Mouse (Mus musculus): Measurements from ENCODE around the gene Sv2a. TPM values are rescaled to one million over a fixed set of nuclear protein-coding genes. Genes with fewer than 3 reads are reported as not detected.

The Sv2a gene
- polyA plus RNA-seq, 1 experiment from 2014 or later: 6.4 TPM

GRCm38 (mm10) chr3:96178427-96178826, 2.5 kb upstream of the Sv2a start:
- no peak overlapping the region for H3K27ac ChIP-seq
- H3K4me2 ChIP-seq: no peak overlapping the region
- no peak overlapping the region for H3K9ac ChIP-seq
- no peak for ATAC-seq (ENCODE audit: insufficient read depth, low FRiP score, low read depth)
- 91% methylated on average over 4 of the region's 4 CpGs for WGBS
- peaks cover 16% of the 10 kb centered on the region for H3K36me3 ChIP-seq
- no peaks in the 10 kb centered on the region for H3K9me3 ChIP-seq
- H3K4me3 ChIP-seq (replicated peaks): no peak overlapping the region
- H3K4me1 ChIP-seq: peaks cover 18% of the 10 kb centered on the region
- no peaks in the 10 kb centered on the region for H3K27me3 ChIP-seq (replicated peaks)

DNA sequence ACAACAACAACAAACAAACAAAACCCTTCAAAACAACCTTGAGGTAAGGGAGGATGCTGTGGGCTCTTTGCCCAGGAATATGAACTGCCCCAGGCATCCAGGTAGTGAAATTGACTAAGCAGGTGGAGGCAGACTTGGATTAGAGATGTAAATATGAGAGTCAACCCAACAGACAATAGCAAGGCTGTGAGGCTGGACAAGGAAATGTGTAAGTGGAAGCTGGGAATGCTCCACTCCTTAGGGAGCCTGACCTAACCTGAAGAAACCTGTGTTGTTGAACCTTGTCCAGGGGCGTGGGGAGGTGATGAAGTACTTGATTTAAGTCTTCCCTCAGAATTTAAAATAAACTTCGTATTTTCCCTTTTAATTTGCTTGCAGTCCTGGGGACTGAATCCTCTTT, 2.0 kb upstream of the Sv2a start:
- no peak for ATAC-seq (ENCODE audit: insufficient read depth, low FRiP score, low read depth)
- no peak overlapping the region for H3K4me2 ChIP-seq
- no peak overlapping the region for H3K4me3 ChIP-seq (replicated peaks)
- H3K27me3 ChIP-seq (replicated peaks): no peaks in the 10 kb centered on the region
- no peak overlapping the region for H3K9ac ChIP-seq
- H3K36me3 ChIP-seq: peaks cover 16% of the 10 kb centered on the region
- no peaks in the 10 kb centered on the region for H3K9me3 ChIP-seq
- no peak overlapping the region for H3K27ac ChIP-seq
- 69% methylated on average over 2 of the region's 2 CpGs for WGBS
- H3K4me1 ChIP-seq: peaks cover 16% of the 10 kb centered on the region

DNA sequence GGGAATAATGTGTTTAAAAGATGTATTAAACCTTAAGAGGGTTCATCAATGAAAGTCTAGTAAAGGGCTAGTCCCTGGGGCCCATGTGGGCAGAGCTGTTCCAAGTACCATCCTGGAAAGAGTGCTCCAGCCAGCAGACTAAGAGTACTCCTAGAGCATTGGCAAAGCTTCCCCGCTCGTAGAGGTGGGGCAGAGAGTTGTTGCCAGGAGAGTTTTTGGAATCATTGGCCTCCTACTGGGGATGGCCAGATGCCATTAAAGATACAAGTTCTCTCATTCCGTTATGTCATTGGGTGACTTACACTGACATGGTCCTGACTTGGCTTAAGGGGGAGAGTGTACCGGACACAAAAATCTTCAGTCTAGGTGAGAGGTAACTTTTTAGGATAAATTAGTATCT, 1.4 kb upstream of the Sv2a start:
- Histone ChIP-seq H3K27ac (no peak overlapping the region), H3K9me3 (no peaks in the 10 kb centered on the region), H3K27me3 (replicated peaks) (no peaks in the 10 kb centered on the region), H3K36me3 (peaks cover 16% of the 10 kb centered on the region), H3K9ac (no peak overlapping the region), H3K4me3 (replicated peaks) (no peak overlapping the region), H3K4me2 (no peak overlapping the region), H3K4me1 (peaks cover 13% of the 10 kb centered on the region)
- WGBS: 67% methylated on average over 4 of the region's 4 CpGs
- ATAC-seq (ENCODE audit: insufficient read depth, low FRiP score, low read depth): no peak

DNA sequence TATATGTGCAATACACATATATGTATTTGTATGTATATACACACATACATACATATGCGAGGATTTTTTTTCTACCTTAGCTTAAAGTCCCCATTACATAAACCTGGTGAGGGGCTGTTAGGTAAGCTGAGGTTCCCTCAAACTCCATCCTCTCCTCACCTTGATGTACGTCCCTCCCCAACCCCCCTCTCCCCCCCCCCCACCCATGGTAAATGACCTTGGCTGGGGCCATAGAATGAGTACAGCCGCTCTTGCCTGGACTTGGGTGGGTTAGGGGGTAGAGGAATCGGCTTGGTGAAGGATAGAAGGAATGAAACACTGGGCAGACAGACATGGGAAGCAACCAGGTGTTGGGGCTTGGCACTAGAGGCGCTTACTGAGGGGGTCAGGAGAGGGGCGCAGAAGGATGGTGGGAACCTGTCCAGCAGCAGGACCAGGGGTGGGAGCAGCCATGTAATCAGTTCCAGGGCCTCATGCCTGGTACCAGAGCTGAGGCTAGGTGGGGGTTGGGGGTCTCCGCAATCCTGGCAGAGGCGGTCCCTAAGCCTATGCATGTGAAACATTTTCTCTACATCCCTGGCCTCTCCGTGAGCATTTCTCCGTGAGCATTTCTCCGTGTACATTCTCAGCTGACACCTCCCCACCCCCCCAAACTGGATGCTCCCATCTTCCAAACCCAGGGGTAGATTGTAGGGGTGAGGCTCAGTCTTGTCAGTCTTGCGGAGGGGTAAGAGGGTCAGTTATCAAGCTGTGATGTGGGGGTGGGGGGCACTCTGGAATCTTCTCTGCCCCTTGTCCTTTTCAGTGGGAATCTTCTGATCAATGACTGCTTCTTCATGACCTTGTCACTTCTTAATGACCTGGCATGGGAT, 795 bp downstream of the Sv2a start:
- Histone ChIP-seq H3K4me3 (replicated peaks) (peak overlapping the region; percentile 54), H3K4me1 (peaks cover 13% of the 10 kb centered on the region; the same call in 1 of the 2 replicates), H3K36me3 (peaks cover 11% of the 10 kb centered on the region), H3K9ac (no peak overlapping the region), H3K4me2 (peak overlapping the region; percentile 84), H3K27me3 (replicated peaks) (no peaks in the 10 kb centered on the region), H3K9me3 (no peaks in the 10 kb centered on the region), H3K27ac (peak overlapping the region; percentile 14; the same call in 1 of the 2 replicates)
- ATAC-seq (ENCODE audit: insufficient read depth, low FRiP score, low read depth): no peak; the same call in 1 of the 2 replicates
- WGBS: 30% methylated on average over 12 of the region's 12 CpGs

GRCm38 (mm10) chr3:96182382-96182776, 1.4 kb downstream of the Sv2a start:
- 14% methylated on average over 4 of the region's 4 CpGs for WGBS
- Histone ChIP-seq H3K27ac (peak overlapping the region; percentile 35; the same call in 1 of the 2 replicates), H3K27me3 (replicated peaks) (no peaks in the 10 kb centered on the region), H3K4me2 (peak overlapping the region; percentile 84; the same call in 1 of the 2 replicates), H3K9me3 (no peaks in the 10 kb centered on the region), H3K4me3 (replicated peaks) (peak overlapping the region; percentile 54; the same call in 1 of the 2 replicates), H3K36me3 (peaks cover 11% of the 10 kb centered on the region), H3K9ac (no peak overlapping the region), H3K4me1 (peaks cover 13% of the 10 kb centered on the region; the same call in 1 of the 2 replicates)
- ATAC-seq (ENCODE audit: insufficient read depth, low FRiP score, low read depth): no peak

DNA sequence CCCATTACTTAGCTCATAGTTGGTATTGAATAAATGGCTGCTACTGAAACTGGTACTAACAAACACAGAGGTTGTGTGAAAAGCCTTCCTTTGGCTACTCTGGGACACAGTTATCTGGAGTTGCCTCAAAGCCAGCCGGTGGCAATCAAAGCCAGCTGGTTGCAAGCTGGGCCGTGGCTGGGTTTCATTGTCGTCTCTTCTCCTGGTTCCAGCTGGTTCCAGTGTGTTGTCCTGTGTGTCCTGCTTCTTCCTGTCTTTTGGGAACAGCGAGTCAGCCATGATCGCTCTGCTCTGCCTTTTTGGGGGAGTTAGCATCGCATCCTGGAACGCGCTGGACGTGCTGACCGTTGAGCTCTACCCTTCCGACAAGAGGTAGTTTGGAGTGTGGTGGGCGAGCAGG, 12.0 kb downstream of the Sv2a start:
- Histone ChIP-seq H3K9me3 (no peaks in the 10 kb centered on the region), H3K4me3 (replicated peaks) (no peak overlapping the region), H3K36me3 (no peaks in the 10 kb centered on the region), H3K4me2 (no peak overlapping the region), H3K27me3 (replicated peaks) (no peaks in the 10 kb centered on the region), H3K4me1 (0 out of 2 replicates have a peak, but pooled peaks cover 6% of the 10 kb centered on the region), H3K27ac (no peak overlapping the region), H3K9ac (no peak overlapping the region)
- no peak for ATAC-seq (ENCODE audit: insufficient read depth, low FRiP score, low read depth)
- WGBS: 60% methylated on average over 12 of the region's 12 CpGs

DNA sequence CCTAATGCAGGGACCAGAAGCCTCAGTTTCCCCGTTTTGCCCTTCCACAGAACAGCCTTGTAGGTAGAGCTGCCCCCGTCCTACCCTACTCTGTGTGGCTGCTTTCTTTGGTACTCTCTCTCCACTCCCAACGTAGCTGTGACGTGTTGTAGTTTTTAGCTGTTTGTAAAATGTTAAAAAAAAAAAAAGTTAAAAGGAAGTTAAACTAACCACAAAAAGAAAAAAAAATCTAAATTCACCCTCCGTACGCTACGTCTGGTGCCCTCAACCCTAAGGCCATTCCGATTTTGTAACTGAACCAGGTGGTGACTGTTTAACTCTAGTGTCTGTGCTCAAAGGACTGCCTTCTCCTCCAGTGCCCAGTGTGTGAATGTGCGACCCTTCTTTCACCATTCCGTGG, 14.0 kb downstream of the Sv2a start:
- Histone ChIP-seq H3K4me2 (no peak overlapping the region), H3K9ac (no peak overlapping the region), H3K27ac (no peak overlapping the region), H3K4me3 (replicated peaks) (no peak overlapping the region), H3K36me3 (no peaks in the 10 kb centered on the region), H3K27me3 (replicated peaks) (no peaks in the 10 kb centered on the region), H3K4me1 (0 out of 2 replicates have a peak, but pooled peaks cover 9% of the 10 kb centered on the region), H3K9me3 (no peaks in the 10 kb centered on the region)
- 83% methylated on average over 10 of the region's 10 CpGs for WGBS
- no peak for ATAC-seq (ENCODE audit: insufficient read depth, low FRiP score, low read depth)

DNA sequence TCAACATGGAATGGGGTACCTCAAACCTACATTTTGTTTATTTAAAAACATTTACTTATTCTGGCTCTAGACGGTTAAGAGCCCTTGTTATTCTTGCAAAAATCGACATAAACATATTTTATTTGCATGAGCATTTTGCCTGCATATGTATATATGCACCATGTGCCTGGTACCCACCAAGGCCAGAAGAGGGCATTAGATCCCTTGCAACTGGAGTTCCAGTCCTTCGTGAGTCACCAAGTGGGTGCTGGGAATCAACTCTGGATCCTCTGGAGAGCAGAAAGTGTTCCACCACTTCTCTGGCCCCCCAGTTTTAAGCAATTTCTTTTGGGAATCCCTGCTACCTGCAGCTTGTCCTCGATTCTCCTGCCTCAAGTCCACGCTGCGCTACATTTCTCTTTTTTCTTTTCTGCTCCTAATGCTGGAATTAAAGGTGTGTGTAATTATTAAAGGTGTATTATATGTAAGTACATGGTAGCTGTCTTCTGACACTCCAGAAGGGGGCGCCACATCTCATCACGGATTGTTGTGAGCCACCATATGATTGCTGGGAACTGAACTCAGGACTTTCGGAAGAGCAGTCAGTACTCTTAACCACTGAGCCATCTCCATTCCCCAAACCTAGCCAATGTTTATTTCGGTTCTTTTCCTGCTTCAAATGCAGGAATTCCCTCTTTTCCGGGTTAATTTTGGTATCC, 14.8 kb downstream of the Sv2a start:
- Histone ChIP-seq H3K27ac (no peak overlapping the region), H3K4me1 (0 out of 2 replicates have a peak, but pooled peaks cover 9% of the 10 kb centered on the region), H3K27me3 (replicated peaks) (no peaks in the 10 kb centered on the region), H3K9me3 (no peaks in the 10 kb centered on the region), H3K4me2 (no peak overlapping the region), H3K9ac (no peak overlapping the region), H3K36me3 (no peaks in the 10 kb centered on the region), H3K4me3 (replicated peaks) (no peak overlapping the region)
- WGBS: 92% methylated on average over 11 of the region's 11 CpGs
- ATAC-seq (ENCODE audit: insufficient read depth, low FRiP score, low read depth): no peak

GRCm38 (mm10) chr3:96196437-96197128, 15.6 kb downstream of the Sv2a start:
- Histone ChIP-seq H3K4me2 (peak overlapping the region; percentile 100), H3K27me3 (replicated peaks) (no peaks in the 10 kb centered on the region), H3K9ac (peak overlapping the region; percentile 84), H3K4me1 (0 out of 2 replicates have a peak, but pooled peaks cover 9% of the 10 kb centered on the region), H3K36me3 (no peaks in the 10 kb centered on the region), H3K9me3 (no peaks in the 10 kb centered on the region), H3K4me3 (replicated peaks) (peak overlapping the region; percentile 77), H3K27ac (peak overlapping the region; percentile 94)
- no peak for ATAC-seq (ENCODE audit: insufficient read depth, low FRiP score, low read depth)
- 16% methylated on average over 27 of the region's 27 CpGs for WGBS

GRCm38 (mm10) chr3:96197129-96197749, 16.3 kb downstream of the Sv2a start:
- peak; percentile 92 for ATAC-seq (ENCODE audit: insufficient read depth, low FRiP score, low read depth)
- Histone ChIP-seq H3K4me3 (replicated peaks) (peak overlapping the region; percentile 77), H3K36me3 (no peaks in the 10 kb centered on the region), H3K4me2 (peak overlapping the region; percentile 100), H3K4me1 (0 out of 2 replicates have a peak, but pooled peaks cover 9% of the 10 kb centered on the region), H3K9me3 (no peaks in the 10 kb centered on the region), H3K9ac (peak overlapping the region; percentile 84), H3K27ac (peak overlapping the region; percentile 94), H3K27me3 (replicated peaks) (no peaks in the 10 kb centered on the region)
- under 1% methylated on average over 50 of the region's 50 CpGs for WGBS

DNA sequence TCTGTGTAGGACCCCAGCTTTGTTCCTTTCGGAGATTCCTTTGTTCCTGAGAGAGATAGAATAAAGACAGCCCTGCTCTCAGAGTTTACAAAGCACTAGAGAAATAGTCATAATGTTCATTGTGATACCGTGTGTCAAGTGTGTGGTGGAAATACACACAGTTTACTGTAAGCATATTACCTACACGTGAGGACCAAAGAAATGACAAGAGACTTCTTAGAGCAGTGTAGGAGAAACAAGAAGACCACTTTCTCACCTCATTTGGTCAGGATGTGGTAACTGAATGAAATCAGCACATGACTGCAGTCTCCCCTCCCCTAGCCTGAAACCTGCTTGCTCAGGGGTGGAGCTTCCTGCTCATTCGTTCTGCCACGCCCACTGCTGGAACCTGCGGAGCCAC, 17.2 kb downstream of the Sv2a start:
- Histone ChIP-seq H3K4me1 (0 out of 2 replicates have a peak, but pooled peaks cover 9% of the 10 kb centered on the region), H3K9me3 (no peaks in the 10 kb centered on the region), H3K4me2 (peak overlapping the region; percentile 100), H3K9ac (no peak overlapping the region), H3K27ac (peak overlapping the region; percentile 75), H3K36me3 (no peaks in the 10 kb centered on the region), H3K27me3 (replicated peaks) (no peaks in the 10 kb centered on the region), H3K4me3 (replicated peaks) (peak overlapping the region; percentile 77)
- 6% methylated on average over 6 of the region's 6 CpGs for WGBS
- peak; percentile 56; the same call in 1 of the 2 replicates for ATAC-seq (ENCODE audit: insufficient read depth, low FRiP score, low read depth)

All from stomach, embryonic 15.5 days (tissue).